Mouse (Mus musculus) CH12.LX (cell line): ENCODE results near the gene Dazap1. TPM values are rescaled to one million over a fixed set of nuclear protein-coding genes. Genes with fewer than 3 reads are reported as not detected.

Experiments
- DNase-seq: peaks from one replicate; pipeline ENCODE4 v3.0.0-alpha.2; 2013; ENCODE audit errors: extremely low read depth
- H3K27ac ChIP-seq: 2 replicates; pipeline ENCODE4 v1.5.1; 2012; ENCODE audit warnings: low read depth, mild to moderate bottlenecking, control low read depth, moderate library complexity; ENCODE audit not compliant: insufficient read depth
- H3K27me3 ChIP-seq: replicated peaks from 2 replicates; pipeline ENCODE3; 2012; ENCODE audit warnings: inconsistent platforms
- H3K36me3 ChIP-seq, 2 experiments: replicated peaks in 1 of 2; 2 replicates each; pipeline versions ENCODE3 to v1.6.1; 2012; ENCODE audit warnings: inconsistent platforms in 1 of 2, low read length in 1 of 2, mild to moderate bottlenecking in 1 of 2, mixed read lengths in 1 of 2, moderate library complexity in 1 of 2; ENCODE audit not compliant: control insufficient read depth in 1 of 2, insufficient read depth in 1 of 2
- H3K4me1 ChIP-seq, 2 experiments: 2 replicates each; pipeline ENCODE4 v1.6.1; 2012; ENCODE audit warnings: inconsistent platforms in 1 of 2, moderate library complexity in 1 of 2; ENCODE audit not compliant: insufficient read depth in 2 of 2, control insufficient read depth in 1 of 2
- H3K4me2 ChIP-seq: 2 replicates; pipeline ENCODE4 v1.6.1; 2012; ENCODE audit warnings: low read depth, mild to moderate bottlenecking, control low read depth; ENCODE audit not compliant: poor library complexity, insufficient read depth, severe bottlenecking
- H3K4me3 ChIP-seq, 3 experiments: fragments of 150-350 bp in 1 of 3; sonication (generic) in 1 of 3; replicated peaks in 1 of 3; 2 replicates each; pipeline versions ENCODE3 to v1.5.1; 2011 to 2012; ENCODE audit warnings: low read depth in 2 of 3, low read length in 2 of 3, mild to moderate bottlenecking in 2 of 3, moderate library complexity in 2 of 3, control low read depth in 1 of 3, improper control_type of control experiment in 1 of 3, inconsistent platforms in 1 of 3, mixed read lengths in 1 of 3; ENCODE audit not compliant: poor library complexity in 1 of 3
- H3K79me2 ChIP-seq: replicated peaks from 2 replicates; pipeline ENCODE4 v1.6.1; 2012; ENCODE audit warnings: mild to moderate bottlenecking, moderate library complexity; ENCODE audit not compliant: control insufficient read depth, poor library complexity, insufficient read depth, severe bottlenecking; ENCODE audit errors: extremely low read depth
- H3K9ac ChIP-seq: 2 replicates; pipeline ENCODE4 v1.6.1; 2012; ENCODE audit warnings: low read depth, mild to moderate bottlenecking, control low read depth, moderate library complexity; ENCODE audit not compliant: insufficient read depth
- H3K9me3 ChIP-seq: replicated peaks from 2 replicates; pipeline ENCODE3; 2012; ENCODE audit warnings: low read length, inconsistent platforms, mixed read lengths
- BHLHE40 ChIP-seq: IDR thresholded peaks from 2 replicates; pipeline ENCODE4 v1.6.1; 2011; ENCODE audit warnings: mild to moderate bottlenecking, low read depth, low read length, improper control_type of control experiment
- CHD1 ChIP-seq: IDR thresholded peaks from 2 replicates; pipeline ENCODE4 v1.6.1; 2012; ENCODE audit warnings: low read depth, low read length, improper control_type of control experiment, inconsistent platforms
- E2F4 ChIP-seq: IDR thresholded peaks from 2 replicates; pipeline ENCODE4 v1.6.1; 2011; ENCODE audit warnings: low read depth, low read length, improper control_type of control experiment; ENCODE audit not compliant: insufficient replicate concordance
- ELF1 ChIP-seq: IDR thresholded peaks from 2 replicates; pipeline ENCODE4 v1.6.1; 2014; ENCODE audit warnings: low read depth, mild to moderate bottlenecking, inconsistent platforms, low read length, improper control_type of control experiment
- ETS1 ChIP-seq: conservative IDR thresholded peaks from 2 replicates; pipeline ENCODE4 v1.6.1; 2012; ENCODE audit warnings: low read depth, mild to moderate bottlenecking, inconsistent platforms, low read length, improper control_type of control experiment, moderate library complexity
- IRF4 ChIP-seq: IDR thresholded peaks from 2 replicates; pipeline ENCODE4 v1.6.1; 2014; ENCODE audit warnings: low read depth, mild to moderate bottlenecking, inconsistent platforms, low read length, improper control_type of control experiment
- JUN ChIP-seq: IDR thresholded peaks from 2 replicates; pipeline ENCODE4 v1.6.1; 2011; ENCODE audit warnings: low read depth, mild to moderate bottlenecking, low read length, improper control_type of control experiment, moderate library complexity; ENCODE audit not compliant: insufficient read depth
- JUND ChIP-seq: conservative IDR thresholded peaks from 2 replicates; pipeline ENCODE4 v1.6.1; 2011; ENCODE audit warnings: low read depth, low read length, improper control_type of control experiment
- KAT2A ChIP-seq: IDR thresholded peaks from 2 replicates; pipeline ENCODE4 v1.6.1; 2012; ENCODE audit warnings: low read length, improper control_type of control experiment, inconsistent platforms; ENCODE audit not compliant: insufficient replicate concordance
- MAX ChIP-seq: IDR thresholded peaks from 2 replicates; pipeline ENCODE4 v1.6.1; 2011; ENCODE audit warnings: low read length, improper control_type of control experiment
- NELFE ChIP-seq: IDR thresholded peaks from 2 replicates; pipeline ENCODE4 v1.6.1; 2011; ENCODE audit warnings: low read depth, low read length, improper control_type of control experiment
- PAX5 ChIP-seq: IDR thresholded peaks from 2 replicates; pipeline ENCODE4 v1.6.1; 2012; ENCODE audit warnings: low read length, inconsistent platforms, mixed read lengths
- POLR2A ChIP-seq: IDR thresholded peaks from 2 replicates; pipeline ENCODE4 v1.6.1; 2011; ENCODE audit warnings: low read depth, mild to moderate bottlenecking, improper control_type of control experiment, low read length
- POLR2AphosphoS2 ChIP-seq: IDR thresholded peaks from 2 replicates; pipeline ENCODE4 v1.6.1; 2011; ENCODE audit warnings: low read depth, low read length, improper control_type of control experiment
- RCOR1 ChIP-seq: conservative IDR thresholded peaks from 2 replicates; pipeline ENCODE4 v1.6.1; 2012; ENCODE audit warnings: low read depth, mild to moderate bottlenecking, inconsistent platforms, low read length, improper control_type of control experiment
- SMC3 ChIP-seq: IDR thresholded peaks from 2 replicates; pipeline ENCODE4 v1.6.1; 2011; ENCODE audit warnings: low read depth, low read length, improper control_type of control experiment
- TBP ChIP-seq: conservative IDR thresholded peaks from 2 replicates; pipeline ENCODE4 v1.6.1; 2011; ENCODE audit warnings: low read depth, low read length, improper control_type of control experiment
- UBTF ChIP-seq: IDR thresholded peaks from 2 replicates; pipeline ENCODE4 v1.6.1; 2012; ENCODE audit warnings: low read depth, mild to moderate bottlenecking, inconsistent platforms, low read length, improper control_type of control experiment, moderate library complexity
- ZKSCAN1 ChIP-seq: IDR thresholded peaks from 2 replicates; pipeline ENCODE4 v1.6.1; 2012; ENCODE audit warnings: low read depth, inconsistent platforms, low read length, improper control_type of control experiment, borderline replicate concordance
- ZMIZ1 ChIP-seq: IDR thresholded peaks from 2 replicates; pipeline ENCODE4 v1.6.1; 2012; ENCODE audit warnings: low read depth, mild to moderate bottlenecking, inconsistent platforms, low read length, improper control_type of control experiment
- dilution Hi-C: fragments of 300-500 bp; cut with MboI; formaldehyde crosslinking; loops from 2 replicates; pipeline ENCODE4 v1.14.3; 2020; ENCODE audit warnings: low sequenced_read_pairs; ENCODE audit not compliant: extremely low pct_unique_long_range_greater_than_20kb, extremely low pct_ligation_motif_present
- in situ Hi-C: fragments of 300-500 bp; cut with MboI; formaldehyde crosslinking; loops from 3 replicates; pipeline ENCODE4 v1.14.3; 2019; ENCODE audit warnings: low sequenced_read_pairs, low pct_ligation_motif_present, low pct_unique_long_range_greater_than_20kb, mixed read lengths
- polyA plus RNA-seq: library from polyadenylated mRNA; unstranded; fragments of >175 nt; gene quantifications from 2 replicates; pipeline ENCODE4 v1.2.1, GENCODE M21; 2012; ENCODE audit warnings: low read depth; ENCODE audit not compliant: insufficient read length
- total RNA-seq, 2 experiments: library from RNA; depleted of rRNA; stranded (reverse); fragments of 300-350 nt in 1 of 2; fragments of >200 nt in 1 of 2; gene quantifications; 2 replicates each; pipeline ENCODE4 v1.2.3; 2012 to 2014

Gene Dazap1
- total and polyA plus RNA-seq, 3 experiments, result 162 to 236 (median 187) TPM

DNA sequence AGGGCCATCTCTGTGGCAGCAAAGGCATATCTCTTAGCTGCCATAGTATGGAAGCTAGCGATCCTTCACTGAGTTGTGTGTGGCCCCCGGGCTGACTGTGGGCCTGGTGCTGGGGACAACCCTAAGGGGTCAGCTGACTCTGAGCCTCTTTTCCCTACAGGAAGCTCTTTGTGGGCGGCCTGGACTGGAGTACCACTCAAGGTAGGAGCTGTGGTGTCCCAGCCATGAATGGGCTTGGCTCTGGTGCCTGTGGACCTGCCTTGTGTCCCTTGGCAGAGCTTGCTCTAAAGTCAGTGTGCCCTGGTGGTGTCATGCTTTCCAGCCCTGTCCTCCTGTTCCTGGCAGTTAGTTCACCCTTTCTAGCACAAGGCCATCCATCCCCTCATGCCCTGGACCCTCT lies 12.6 kb downstream of the Dazap1 start:
- 0 out of 2 replicates have a peak overlapping the region, but pooled peaks have one; percentile 0 for H3K27ac ChIP-seq
- no peak for TF ChIP-seq E2F4
- TF ChIP-seq SMC3, result no peak
- TF ChIP-seq ETS1, result no peak
- no peak for TF ChIP-seq RCOR1
- no peak for TF ChIP-seq POLR2AphosphoS2
- TF ChIP-seq UBTF, result no peak
- no peak for TF ChIP-seq ELF1
- TF ChIP-seq ZKSCAN1, result no peak
- no peak for TF ChIP-seq PAX5
- TF ChIP-seq JUND, result no peak
- TF ChIP-seq MAX, result no peak
- no peak for TF ChIP-seq BHLHE40
- TF ChIP-seq KAT2A, result no peak
- no peak for TF ChIP-seq TBP
- no peak for TF ChIP-seq POLR2A
- TF ChIP-seq NELFE, result no peak
- no peak overlapping the region for H3K4me2 ChIP-seq
- H3K79me2 ChIP-seq, result peaks cover 60% of the 10 kb centered on the region
- H3K36me3 ChIP-seq, result peaks cover 60 to 86% of the 10 kb centered on the region in 2 experiments
- no peaks in the 10 kb centered on the region for H3K9me3 ChIP-seq
- H3K27me3 ChIP-seq, result no peaks in the 10 kb centered on the region
- dilution Hi-C loops, result no loop called here
- DNase-seq, result no peak
- H3K4me1 ChIP-seq, result peaks cover 34 to 57% of the 10 kb centered on the region in 2 experiments
- no peak overlapping the region for H3K9ac ChIP-seq
- in situ Hi-C loops, result no loop called here
- H3K4me3 ChIP-seq, result no peak overlapping the region

GRCm38 (mm10) chr10:80276238-80276637 lies 15.0 kb downstream of the Dazap1 start:
- dilution Hi-C loops (no loop called here), in situ Hi-C loops (no loop called here)
- no peak overlapping the region for H3K4me3 ChIP-seq
- no peak overlapping the region for H3K4me2 ChIP-seq
- H3K9ac ChIP-seq, result no peak overlapping the region
- H3K27me3 ChIP-seq, result no peaks in the 10 kb centered on the region
- H3K36me3 ChIP-seq, result peaks cover 79 to 88% of the 10 kb centered on the region in 2 experiments
- peaks cover 25 to 57% of the 10 kb centered on the region in 2 experiments for H3K4me1 ChIP-seq
- H3K79me2 ChIP-seq, result peaks cover 36% of the 10 kb centered on the region
- no peak for TF ChIP-seq ELF1
- no peak for TF ChIP-seq UBTF
- no peak overlapping the region for H3K27ac ChIP-seq
- no peaks in the 10 kb centered on the region for H3K9me3 ChIP-seq
- DNase-seq, result no peak

DNA sequence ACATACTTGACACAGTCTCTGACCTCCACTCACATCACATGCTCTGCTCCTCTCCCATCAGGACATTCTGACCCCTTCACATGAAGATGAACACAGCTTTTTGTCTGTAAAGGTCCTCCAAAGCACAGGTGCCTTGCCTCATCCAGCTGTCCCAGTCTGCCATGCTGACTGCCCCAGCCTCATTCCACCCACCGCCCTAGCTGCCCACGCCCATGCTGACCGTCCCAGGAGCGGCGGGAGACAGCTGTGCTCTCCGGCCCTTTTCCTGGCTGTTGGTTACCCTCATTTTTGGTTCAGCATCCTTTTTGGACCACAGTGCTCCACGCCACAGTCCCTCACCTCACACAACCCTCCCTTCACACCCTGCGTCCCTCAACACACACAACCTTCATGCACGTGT lies 17.1 kb downstream of the Dazap1 start:
- Histone ChIP-seq H3K4me3 (no peak overlapping the region), H3K36me3 (peaks cover 76 to 94% of the 10 kb centered on the region in 2 experiments), H3K9me3 (no peaks in the 10 kb centered on the region), H3K27ac (no peak overlapping the region; the same call in 1 of the 2 replicates), H3K4me1 (peaks cover 30 to 62% of the 10 kb centered on the region in 2 experiments), H3K27me3 (no peaks in the 10 kb centered on the region), H3K4me2 (no peak overlapping the region), H3K79me2 (peaks cover 16% of the 10 kb centered on the region), H3K9ac (no peak overlapping the region)
- TF ChIP-seq E2F4 (no peak), CHD1 (no peak), ETS1 (no peak), UBTF (no peak), RCOR1 (no peak), IRF4 (no peak), ZMIZ1 (no peak), JUN (no peak)
- no peak for DNase-seq
- in situ Hi-C loops (no loop called here), dilution Hi-C loops (no loop called here)
